Mouse (Mus musculus): Measurements from ENCODE around the gene Cacna1d. TPM values are rescaled to one million over a fixed set of nuclear protein-coding genes. Genes with fewer than 3 reads are reported as not detected.

Cacna1d gene
- total and polyA plus RNA-seq, 2 experiments: 0.55 to 0.72 TPM

DNA sequence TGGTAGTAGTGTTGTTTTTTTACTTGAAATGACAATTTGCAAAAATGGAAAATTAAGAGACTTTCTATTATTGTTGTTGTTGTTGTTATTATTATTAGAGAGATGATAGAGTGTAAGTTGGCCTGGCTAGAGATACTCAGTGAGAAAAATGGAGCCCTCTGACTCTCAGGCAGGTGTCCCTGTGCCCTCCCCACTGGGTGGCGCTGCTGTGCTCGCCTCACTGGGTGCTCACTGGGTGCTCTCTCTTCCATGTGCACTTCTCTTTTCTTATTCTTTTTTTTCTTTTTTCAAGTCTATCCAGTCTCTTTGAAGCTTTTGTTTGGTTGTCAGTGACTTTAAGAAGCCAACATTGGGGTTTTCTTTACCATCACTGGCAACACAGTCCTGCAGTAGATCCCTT, 463.9 kb downstream of the Cacna1d start:
- H3K9ac ChIP-seq (ENCODE audit: low read depth, low read length): no peak overlapping the region
- peaks cover 6% of the 10 kb centered on the region for H3K4me1 ChIP-seq (ENCODE audit: control insufficient read depth, insufficient read depth, low read length)
- H3K4me3 ChIP-seq (ENCODE audit: insufficient read depth, low read depth, low read length): no peak overlapping the region
- DNase-seq (ENCODE audit: extremely low read depth, low read depth, low spot score): no peak
- no peaks in the 10 kb centered on the region for H3K27me3 ChIP-seq (ENCODE audit: control insufficient read depth, insufficient read depth, low read length)
- peaks cover 23% of the 10 kb centered on the region; the same call in 1 of the 2 replicates for H3K36me3 ChIP-seq (ENCODE audit: control insufficient read depth, insufficient read depth, low read length)
- TF ChIP-seq POLR2A (IDR thresholded peaks at IDR 0.05; ENCODE audit: extremely low read depth, insufficient read depth, low read length) (no peak), CTCF (IDR thresholded peaks at IDR 0.05; ENCODE audit: low read depth, low read length) (peak; percentile 81)
- 64% methylated on average over 2 of the region's 2 CpGs for WGBS
- peaks cover 20% of the 10 kb centered on the region; the same call in 1 of the 2 replicates for H3K79me2 ChIP-seq (ENCODE audit: control insufficient read depth, insufficient read depth, low read length)
- H3K27ac ChIP-seq (replicated peaks; ENCODE audit: insufficient read depth, low read depth, low read length): no peak overlapping the region

DNA sequence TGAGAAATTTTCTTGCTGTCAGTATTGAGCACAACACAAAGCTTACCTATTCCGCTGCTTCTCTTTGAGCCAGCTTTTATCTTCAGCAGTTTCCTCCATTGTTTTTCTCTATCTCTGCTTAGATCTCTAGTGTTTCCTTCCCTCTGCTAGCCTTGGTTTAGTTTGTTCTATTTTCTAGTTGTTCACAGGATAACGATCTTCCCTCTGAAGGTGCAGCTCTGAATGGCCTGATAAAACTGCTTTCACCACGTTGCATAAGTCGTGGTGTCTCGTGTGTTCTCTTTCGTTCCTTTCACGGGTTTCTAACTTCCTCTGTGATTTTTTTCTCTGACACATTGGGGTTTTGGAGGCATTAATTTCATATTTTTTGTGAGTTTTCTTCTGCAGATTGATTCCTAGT, 466.9 kb downstream of the Cacna1d start:
- Histone ChIP-seq H3K27ac (replicated peaks; ENCODE audit: insufficient read depth, low read depth, low read length) (peak overlapping the region; percentile 27), H3K9ac (ENCODE audit: low read depth, low read length) (no peak overlapping the region)
- DNase-seq (ENCODE audit: extremely low read depth, low read depth, low spot score): peak; percentile 57

DNA sequence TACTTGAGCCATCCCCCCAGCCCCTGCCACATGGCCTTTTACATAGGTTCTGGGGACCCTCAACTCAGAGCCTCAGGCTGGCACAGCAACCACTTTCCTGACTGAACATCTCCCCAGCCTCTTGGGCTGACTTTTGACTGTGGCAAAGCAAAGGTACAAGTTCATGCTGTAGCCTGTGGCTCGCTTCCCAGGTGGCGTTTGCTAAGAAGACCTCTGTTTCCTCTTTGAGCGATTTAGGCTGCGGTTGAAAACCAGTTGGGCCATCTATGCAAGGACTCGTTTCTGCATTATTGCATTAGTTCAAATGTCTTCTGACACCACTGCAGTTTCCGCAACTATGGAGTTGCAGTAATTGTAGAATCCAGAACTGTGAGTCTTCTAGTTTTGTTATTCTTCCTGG, 468.8 kb downstream of the Cacna1d start:
- Histone ChIP-seq H3K79me2 (ENCODE audit: control insufficient read depth, insufficient read depth, low read length) (peaks cover 26% of the 10 kb centered on the region; the same call in 1 of the 2 replicates), H3K27ac (replicated peaks; ENCODE audit: insufficient read depth, low read depth, low read length) (peak overlapping the region; percentile 60), H3K27me3 (ENCODE audit: control insufficient read depth, insufficient read depth, low read length) (no peaks in the 10 kb centered on the region), H3K36me3 (ENCODE audit: control insufficient read depth, insufficient read depth, low read length) (peaks cover 14% of the 10 kb centered on the region; the same call in 1 of the 2 replicates), H3K4me3 (ENCODE audit: insufficient read depth, low read depth, low read length) (no peak overlapping the region), H3K9ac (ENCODE audit: low read depth, low read length) (no peak overlapping the region), H3K4me1 (ENCODE audit: control insufficient read depth, insufficient read depth, low read length) (peaks cover 37% of the 10 kb centered on the region)
- peak; percentile 86 for DNase-seq (ENCODE audit: extremely low read depth, low read depth, low spot score)
- 35% methylated on average over 6 of the region's 6 CpGs for WGBS
- no peak for TF ChIP-seq CTCF (IDR thresholded peaks at IDR 0.05; ENCODE audit: low read depth, low read length)
- no peak for TF ChIP-seq POLR2A (IDR thresholded peaks at IDR 0.05; ENCODE audit: extremely low read depth, insufficient read depth, low read length)

More for the DNA sequence above, 466.9 kb downstream of the Cacna1d start:
- WGBS: 6% methylated on average over 7 of the region's 7 CpGs
- peaks cover 31% of the 10 kb centered on the region; the same call in 1 of the 2 replicates for H3K79me2 ChIP-seq (ENCODE audit: control insufficient read depth, insufficient read depth, low read length)
- TF ChIP-seq CTCF (IDR thresholded peaks at IDR 0.05; ENCODE audit: low read depth, low read length) (no peak), POLR2A (IDR thresholded peaks at IDR 0.05; ENCODE audit: extremely low read depth, insufficient read depth, low read length) (no peak)
- no peak overlapping the region for H3K4me3 ChIP-seq (ENCODE audit: insufficient read depth, low read depth, low read length)
- H3K27me3 ChIP-seq (ENCODE audit: control insufficient read depth, insufficient read depth, low read length): no peaks in the 10 kb centered on the region
- H3K36me3 ChIP-seq (ENCODE audit: control insufficient read depth, insufficient read depth, low read length): peaks cover 21% of the 10 kb centered on the region; the same call in 1 of the 2 replicates
- peaks cover 24% of the 10 kb centered on the region for H3K4me1 ChIP-seq (ENCODE audit: control insufficient read depth, insufficient read depth, low read length)

DNA sequence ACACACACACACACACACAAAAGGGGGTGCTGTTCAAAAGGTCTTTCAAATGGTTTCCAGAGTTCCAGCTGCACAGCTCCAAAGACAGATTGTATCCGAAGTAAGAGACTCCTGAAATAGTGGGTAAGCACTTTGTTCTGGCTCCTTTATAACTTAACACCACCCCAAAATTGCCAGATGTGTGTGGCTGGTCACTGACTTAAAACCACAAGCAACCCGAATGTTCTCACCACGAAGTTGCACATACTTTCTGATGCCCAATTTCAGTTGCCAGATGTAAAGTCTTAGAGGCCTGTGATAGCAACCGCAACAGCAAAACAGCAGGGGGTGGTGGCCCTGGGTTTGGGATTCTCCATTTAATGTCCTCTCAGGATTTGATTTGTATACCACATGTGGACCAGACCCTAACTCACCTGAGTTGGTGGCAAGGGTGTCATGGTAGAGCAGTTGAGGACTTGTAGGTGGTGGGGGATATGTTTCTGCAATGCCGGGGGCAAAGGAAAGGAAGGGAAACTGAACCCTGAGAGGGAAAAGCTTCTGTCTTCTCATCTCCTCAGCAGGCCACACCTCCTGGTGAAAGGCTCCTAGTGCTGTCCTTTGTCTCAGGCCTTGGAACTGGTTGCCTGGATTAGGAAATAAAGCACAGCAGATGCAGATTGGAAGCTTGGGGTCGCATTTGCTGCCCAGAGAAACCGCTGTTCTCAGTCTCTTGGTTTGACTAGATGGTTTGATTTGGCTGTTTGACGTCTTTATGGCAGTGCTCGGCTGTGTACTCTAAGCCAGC, 471.3 kb downstream of the Cacna1d start:
- 49% methylated on average over 9 of the region's 9 CpGs for WGBS
- Histone ChIP-seq H3K27ac (replicated peaks; ENCODE audit: insufficient read depth, low read depth, low read length) (peak overlapping the region; percentile 98), H3K4me1 (ENCODE audit: control insufficient read depth, insufficient read depth, low read length) (peaks cover 54% of the 10 kb centered on the region), H3K79me2 (ENCODE audit: control insufficient read depth, insufficient read depth, low read length) (peaks cover 19% of the 10 kb centered on the region; the same call in 1 of the 2 replicates), H3K27me3 (ENCODE audit: control insufficient read depth, insufficient read depth, low read length) (no peaks in the 10 kb centered on the region), H3K4me3 (ENCODE audit: insufficient read depth, low read depth, low read length) (no peak overlapping the region), H3K36me3 (ENCODE audit: control insufficient read depth, insufficient read depth, low read length) (peaks cover 5% of the 10 kb centered on the region; the same call in 1 of the 2 replicates), H3K9ac (ENCODE audit: low read depth, low read length) (peak overlapping the region; percentile 0; the same call in 1 of the 2 replicates)
- TF ChIP-seq POLR2A (IDR thresholded peaks at IDR 0.05; ENCODE audit: extremely low read depth, insufficient read depth, low read length): no peak
- TF ChIP-seq CTCF (IDR thresholded peaks at IDR 0.05; ENCODE audit: low read depth, low read length): no peak
- DNase-seq (ENCODE audit: extremely low read depth, low read depth, low spot score): peak; percentile 48

DNA sequence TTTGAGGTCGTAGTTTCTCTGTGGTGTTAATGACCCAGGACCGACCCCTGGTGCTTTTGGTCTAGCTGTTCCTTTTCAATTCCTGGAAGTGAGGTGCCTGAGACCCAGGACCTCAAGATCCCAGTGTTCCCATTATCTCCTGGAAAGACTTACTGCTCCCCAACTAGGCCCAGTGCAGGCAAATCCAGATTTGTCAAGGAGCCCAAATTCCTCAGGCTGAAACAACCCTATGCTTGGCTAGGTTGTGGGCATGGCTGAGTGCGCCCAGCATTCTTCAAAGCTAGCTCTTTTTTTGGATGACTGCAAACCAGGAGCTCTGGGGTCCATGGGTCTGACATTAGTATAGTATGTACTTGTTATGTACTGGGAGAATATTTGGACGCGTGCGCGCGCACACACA, 471.9 kb downstream of the Cacna1d start:
- no peaks in the 10 kb centered on the region for H3K27me3 ChIP-seq (ENCODE audit: control insufficient read depth, insufficient read depth, low read length)
- H3K79me2 ChIP-seq (ENCODE audit: control insufficient read depth, insufficient read depth, low read length): peaks cover 19% of the 10 kb centered on the region; the same call in 1 of the 2 replicates
- H3K4me1 ChIP-seq (ENCODE audit: control insufficient read depth, insufficient read depth, low read length): peaks cover 58% of the 10 kb centered on the region
- peaks cover 5% of the 10 kb centered on the region; the same call in 1 of the 2 replicates for H3K36me3 ChIP-seq (ENCODE audit: control insufficient read depth, insufficient read depth, low read length)
- TF ChIP-seq CTCF (IDR thresholded peaks at IDR 0.05; ENCODE audit: low read depth, low read length) (no peak), POLR2A (IDR thresholded peaks at IDR 0.05; ENCODE audit: extremely low read depth, insufficient read depth, low read length) (no peak)
- peak overlapping the region; percentile 98 for H3K27ac ChIP-seq (replicated peaks; ENCODE audit: insufficient read depth, low read depth, low read length)
- no peak overlapping the region for H3K4me3 ChIP-seq (ENCODE audit: insufficient read depth, low read depth, low read length)
- DNase-seq (ENCODE audit: extremely low read depth, low read depth, low spot score): no peak
- 75% methylated on average over 8 of the region's 8 CpGs for WGBS
- H3K9ac ChIP-seq (ENCODE audit: low read depth, low read length): peak overlapping the region; percentile 54

Data from liver, adult 2 months (tissue).